Mouse (Mus musculus): Measurements from ENCODE around the gene Trim15.
"Not testable (repeated sequence)": the region's sequence is repeated elsewhere in the genome, so short reads cannot be mapped to it uniquely, and the experiment has no call there.

Gene Trim15

DNA sequence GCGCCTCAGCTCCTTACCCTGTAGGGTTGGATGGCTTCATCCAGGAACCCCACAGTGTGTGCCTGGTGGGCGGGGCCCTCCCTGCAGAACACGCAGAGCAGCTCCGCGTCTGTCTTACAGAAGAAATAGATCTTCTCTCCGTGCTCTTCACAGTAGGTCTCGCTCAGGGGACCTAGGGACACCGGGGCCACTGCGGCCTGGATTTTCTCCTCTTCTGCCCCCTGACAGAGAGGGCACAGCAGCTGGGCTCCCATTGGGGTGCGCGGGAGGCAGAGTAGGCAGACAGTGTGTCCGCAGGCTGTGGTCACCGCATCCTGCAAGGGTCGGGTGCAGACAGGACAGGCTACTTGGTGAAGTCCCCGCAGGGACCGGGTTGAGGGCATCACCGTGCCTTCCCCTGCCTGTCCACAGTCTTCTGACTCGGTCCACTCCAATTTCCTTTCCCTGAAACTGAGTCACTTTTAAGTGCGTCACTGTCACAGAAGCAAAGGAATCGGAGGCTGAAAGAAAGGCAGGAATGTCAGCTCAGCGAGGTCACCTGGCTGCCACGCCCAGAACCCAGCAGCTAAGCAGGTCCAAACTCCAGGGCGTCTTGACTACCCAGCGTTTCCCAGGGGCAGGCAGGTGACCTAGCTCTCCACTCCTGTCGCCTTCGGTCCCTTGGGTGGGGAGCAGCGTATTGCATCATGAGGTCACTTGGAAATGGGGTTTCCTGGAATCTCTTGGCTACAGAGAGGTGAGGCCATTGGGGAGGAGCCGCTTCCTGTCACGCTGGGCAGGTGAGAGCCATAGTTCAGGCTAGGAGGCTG, at the start of gene Trim15:
Trim15 (minus strand) TSS at position 492 of the 809 bp plus-strand sequence.
- ATAC-seq (ENCODE audit: insufficient number of reproducible peaks, low FRiP score, low TSS enrichment) = no peak

DNA sequence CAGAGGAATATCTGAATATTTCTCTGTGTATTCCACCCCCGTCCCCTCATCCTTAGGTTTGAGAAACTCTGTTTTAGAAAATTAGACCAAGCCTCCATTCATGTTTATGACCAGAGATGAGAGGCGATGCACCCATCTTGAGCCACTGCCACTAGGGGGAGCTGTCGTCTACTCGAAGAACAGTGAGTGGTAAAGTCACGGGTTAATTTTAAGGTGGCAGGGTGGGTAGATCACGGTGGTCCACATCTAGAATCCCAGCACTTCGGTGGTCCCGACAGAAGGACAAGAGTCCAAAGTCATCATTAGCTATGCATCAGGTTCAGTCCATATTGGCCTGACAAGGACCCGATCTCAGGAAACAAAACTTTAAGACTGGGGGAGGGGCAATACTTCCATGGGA, 48.1 kb upstream of the Trim15 start:
- no peak for ATAC-seq (ENCODE audit: insufficient number of reproducible peaks, low FRiP score, low TSS enrichment)

GRCm38 (mm10) chr17:36914108-36914507, 47.1 kb upstream of the Trim15 start:
- ATAC-seq (ENCODE audit: insufficient number of reproducible peaks, low FRiP score, low TSS enrichment) = peak; percentile 49; the same call in 1 of the 2 replicates

DNA sequence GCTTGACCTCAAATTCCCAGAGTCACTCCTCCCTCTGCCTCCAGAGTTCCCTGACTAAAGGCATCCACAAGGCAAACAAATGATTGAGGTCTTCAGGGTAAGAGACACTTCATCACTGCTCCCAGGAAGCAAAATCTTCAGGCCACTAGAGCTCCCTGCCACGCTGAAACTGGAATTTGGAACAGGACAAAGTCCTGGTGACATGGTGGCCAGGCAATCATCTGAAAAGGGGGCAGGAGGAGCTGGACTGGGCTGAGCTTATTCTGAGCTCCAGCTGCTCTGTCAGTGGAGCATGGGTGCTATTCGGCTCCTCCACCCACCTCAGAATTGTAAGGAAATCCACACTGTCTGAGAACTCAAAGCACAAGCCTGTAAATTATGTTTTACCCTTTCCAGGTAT, 45.0 kb upstream of the Trim15 start:
- no peak for ATAC-seq (ENCODE audit: insufficient number of reproducible peaks, low FRiP score, low TSS enrichment)

- ATAC-seq (ENCODE audit: insufficient number of reproducible peaks, low FRiP score, low TSS enrichment) = no peak
Observed at GRCm38 (mm10) chr17:36909802-36910201, 42.8 kb upstream of the Trim15 start.

GRCm38 (mm10) chr17:36908235-36908634, 41.2 kb upstream of the Trim15 start:
- ATAC-seq (ENCODE audit: insufficient number of reproducible peaks, low FRiP score, low TSS enrichment) = no peak

GRCm38 (mm10) chr17:36903651-36904050, 36.6 kb upstream of the Trim15 start:
- ATAC-seq (ENCODE audit: insufficient number of reproducible peaks, low FRiP score, low TSS enrichment) = no peak

DNA sequence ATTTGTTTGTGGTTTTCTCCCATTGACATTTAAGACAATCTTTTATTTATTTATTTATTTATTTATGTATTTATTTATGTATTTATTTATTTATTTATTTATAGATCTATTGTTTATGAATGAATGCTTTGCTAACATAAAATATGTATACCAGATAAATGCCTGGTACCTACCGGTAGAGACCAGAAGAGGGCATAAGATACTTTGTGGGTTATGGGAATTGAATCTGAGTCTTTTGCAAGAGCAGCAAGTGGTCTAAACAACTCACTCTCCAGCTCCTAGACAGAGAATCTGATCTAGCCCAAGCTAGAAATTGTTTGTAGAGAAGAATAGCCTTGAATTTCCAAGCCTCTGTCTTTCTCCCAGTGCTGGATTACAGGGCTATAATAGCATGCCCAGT, 33.7 kb upstream of the Trim15 start:
- no peak for ATAC-seq (ENCODE audit: insufficient number of reproducible peaks, low FRiP score, low TSS enrichment)

DNA sequence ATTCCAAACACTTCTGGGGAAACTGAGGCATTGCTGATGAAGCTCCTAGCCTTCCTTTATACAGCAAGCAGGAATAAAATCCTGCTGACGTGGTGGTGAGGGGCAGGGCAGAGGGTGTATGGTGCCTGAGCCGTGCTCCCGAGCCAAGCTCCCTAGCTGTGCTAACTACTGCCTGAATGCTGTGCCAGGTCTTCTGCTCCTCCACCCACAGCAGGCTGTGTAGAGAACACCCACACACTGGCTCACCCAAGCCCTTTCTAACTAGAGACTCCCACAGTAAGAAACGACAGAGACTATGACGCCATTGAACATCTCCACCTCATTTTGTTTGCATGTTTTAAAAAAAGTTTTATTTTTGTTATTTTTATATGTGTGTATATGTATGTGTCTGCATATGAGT, 33.0 kb upstream of the Trim15 start:
- no peak for ATAC-seq (ENCODE audit: insufficient number of reproducible peaks, low FRiP score, low TSS enrichment)

GRCm38 (mm10) chr17:36899376-36899775, 32.4 kb upstream of the Trim15 start:
- no peak for ATAC-seq (ENCODE audit: insufficient number of reproducible peaks, low FRiP score, low TSS enrichment)

DNA sequence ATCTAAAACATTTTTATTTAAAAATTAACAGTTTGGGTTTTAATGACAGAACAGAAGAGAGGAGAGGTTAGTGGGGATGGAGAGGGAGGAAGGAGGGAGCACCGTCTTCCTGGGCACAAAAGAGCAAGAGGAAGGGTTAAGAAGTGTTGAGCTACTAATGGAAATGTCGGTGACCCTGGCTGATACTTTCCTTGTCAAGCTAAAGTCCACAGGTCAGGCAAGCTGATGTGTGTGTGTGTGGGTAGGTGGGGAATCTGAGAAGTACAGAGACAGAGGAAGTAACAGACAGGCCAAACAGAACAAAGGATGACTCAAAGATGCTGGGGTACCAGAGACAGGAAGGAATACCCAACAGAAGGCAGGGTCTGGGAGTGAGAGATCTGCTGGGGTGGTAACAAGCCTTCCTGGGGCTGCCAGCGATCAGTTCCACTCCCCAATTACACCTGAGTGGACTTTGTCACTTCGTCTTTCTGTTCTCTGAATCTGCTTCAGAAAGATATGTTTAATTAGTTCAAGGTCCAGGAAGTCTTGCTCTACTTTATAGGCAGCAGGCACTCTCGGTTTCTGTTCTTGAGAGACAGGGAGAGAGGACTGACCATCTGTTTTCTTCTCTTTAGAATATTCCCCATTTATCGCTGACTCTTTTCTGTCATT, 30.7 kb upstream of the Trim15 start, which contains the start of gene Trim31:
Trim31 (plus strand) TSS at position 567 of the 654 bp plus-strand sequence.
- no peak for ATAC-seq (ENCODE audit: insufficient number of reproducible peaks, low FRiP score, low TSS enrichment)

DNA sequence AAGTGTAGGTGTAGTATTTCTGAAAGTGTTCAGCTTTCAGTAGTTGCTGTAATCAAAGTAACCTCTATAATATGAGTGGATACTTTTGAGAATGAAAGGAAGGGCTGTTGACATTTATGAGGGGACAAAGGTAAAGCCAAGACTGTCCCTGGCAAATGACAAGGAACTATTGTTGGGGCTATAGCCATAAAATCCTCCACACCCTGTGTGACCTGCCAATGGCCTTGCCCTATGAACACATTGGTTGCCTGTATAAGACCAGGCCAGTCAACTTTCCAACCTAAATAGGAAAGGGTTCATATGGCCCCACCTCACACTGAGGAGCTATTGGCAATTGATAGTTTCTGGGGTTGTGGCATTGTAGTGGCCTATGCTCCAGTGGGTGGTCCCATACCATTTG, 30.1 kb upstream of the Trim15 start:
- ATAC-seq (ENCODE audit: insufficient number of reproducible peaks, low FRiP score, low TSS enrichment) = no peak

- no peak for ATAC-seq (ENCODE audit: insufficient number of reproducible peaks, low FRiP score, low TSS enrichment)
Observed at GRCm38 (mm10) chr17:36896583-36896982, 29.6 kb upstream of the Trim15 start.

DNA sequence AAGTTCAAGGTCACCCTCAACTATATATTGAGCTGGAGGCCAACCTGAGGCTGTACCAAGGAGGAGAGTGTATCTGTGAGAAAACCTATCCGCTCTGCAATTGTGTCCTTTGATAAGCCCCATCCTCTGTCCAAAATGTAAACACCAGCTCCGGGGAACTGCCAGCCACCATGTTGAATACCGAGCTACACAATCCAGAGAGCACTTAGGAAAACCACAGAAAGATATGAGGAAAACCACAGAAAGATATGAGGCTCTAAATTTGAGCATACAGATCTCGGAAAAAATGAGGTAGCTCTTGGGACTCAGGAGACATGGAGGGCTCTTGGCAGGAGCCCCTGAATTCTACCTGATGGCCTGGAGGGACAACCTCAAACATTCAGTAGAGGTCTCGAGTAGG, 26.4 kb upstream of the Trim15 start:
- ATAC-seq (ENCODE audit: insufficient number of reproducible peaks, low FRiP score, low TSS enrichment) = no peak

DNA sequence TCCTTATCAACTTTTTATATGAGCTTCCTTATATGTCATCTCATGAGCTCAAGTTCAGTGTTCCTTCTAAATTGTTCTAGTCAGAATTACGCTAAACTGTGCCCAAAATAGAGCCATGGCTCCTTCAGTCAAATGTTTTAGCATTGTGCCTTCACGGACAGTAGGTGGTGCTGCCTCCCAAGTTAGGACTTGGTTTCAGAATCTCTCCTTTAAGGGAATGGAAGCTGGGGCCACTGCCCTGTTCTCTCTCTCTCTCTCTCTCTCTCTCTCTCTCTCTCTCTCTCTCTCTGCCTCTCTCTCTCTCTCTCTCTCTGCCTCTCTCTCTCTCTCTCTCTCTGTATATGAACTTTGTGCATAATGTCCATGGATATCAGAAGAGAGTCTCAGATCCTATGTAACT, 25.4 kb upstream of the Trim15 start:
- no peak for ATAC-seq (ENCODE audit: insufficient number of reproducible peaks, low FRiP score, low TSS enrichment)

DNA sequence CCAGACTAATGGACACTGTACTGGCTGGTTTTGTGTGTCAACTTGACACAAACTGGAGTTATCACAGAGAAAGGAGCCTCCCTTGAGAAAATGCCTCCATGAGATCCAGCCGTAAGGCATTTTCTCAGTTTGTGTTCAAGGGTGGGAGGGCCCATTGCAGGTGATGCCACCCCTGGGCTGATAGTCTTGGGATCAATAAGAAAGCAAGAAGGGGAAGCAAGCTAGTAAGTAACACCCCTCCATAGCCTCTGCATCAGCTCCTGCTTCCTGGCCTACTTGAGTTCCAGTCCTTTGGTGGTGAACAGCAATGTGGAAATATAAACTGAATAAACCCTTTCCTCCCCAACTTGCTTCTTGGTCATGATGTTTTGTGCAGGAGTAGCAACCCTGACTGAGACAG, 24.5 kb upstream of the Trim15 start:
- not testable (repeated sequence) for ATAC-seq (ENCODE audit: insufficient number of reproducible peaks, low FRiP score, low TSS enrichment)

DNA sequence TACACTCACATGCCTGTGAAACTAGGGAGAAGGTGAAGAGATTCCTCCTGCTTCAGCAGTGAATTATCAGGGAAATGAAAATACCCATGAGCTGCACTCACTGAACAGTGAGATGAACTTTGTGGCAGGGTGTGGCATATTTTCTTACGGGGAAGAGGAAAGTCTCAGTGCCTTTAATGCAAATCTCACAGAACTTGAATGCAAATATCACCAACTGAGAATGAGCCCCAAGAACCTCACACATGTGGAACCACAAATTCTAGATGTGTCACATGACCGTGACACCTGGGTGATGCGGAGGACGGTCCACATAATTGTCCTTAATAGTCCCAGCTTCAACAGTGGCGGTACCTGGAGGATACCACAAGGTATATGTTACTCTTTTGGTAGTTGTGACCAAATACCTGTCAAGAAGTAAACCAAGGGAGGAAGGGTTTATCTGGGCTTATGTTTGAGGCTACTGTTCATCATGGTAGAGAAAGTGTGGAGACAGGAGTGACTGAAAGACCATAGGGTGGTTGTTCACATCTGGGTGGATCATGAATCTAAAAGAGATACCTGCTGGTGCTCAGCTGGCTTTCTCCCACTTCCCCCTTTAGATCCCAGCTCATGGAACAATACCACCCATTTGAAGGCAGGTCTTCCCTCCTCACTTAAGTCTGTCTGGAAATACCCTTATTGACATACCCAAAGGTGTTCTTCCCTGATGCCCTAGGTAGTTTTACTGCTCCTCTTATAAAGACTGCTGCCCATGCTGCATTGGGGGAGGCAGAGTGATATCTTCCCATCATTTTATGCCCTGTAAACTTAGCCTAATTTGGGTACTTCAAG, 23.3 kb upstream of the Trim15 start, which contains the start of gene Trim40:
Trim40 (minus strand) TSS at position 51 of the 831 bp plus-strand sequence.
- ATAC-seq (ENCODE audit: insufficient number of reproducible peaks, low FRiP score, low TSS enrichment) = no peak

DNA sequence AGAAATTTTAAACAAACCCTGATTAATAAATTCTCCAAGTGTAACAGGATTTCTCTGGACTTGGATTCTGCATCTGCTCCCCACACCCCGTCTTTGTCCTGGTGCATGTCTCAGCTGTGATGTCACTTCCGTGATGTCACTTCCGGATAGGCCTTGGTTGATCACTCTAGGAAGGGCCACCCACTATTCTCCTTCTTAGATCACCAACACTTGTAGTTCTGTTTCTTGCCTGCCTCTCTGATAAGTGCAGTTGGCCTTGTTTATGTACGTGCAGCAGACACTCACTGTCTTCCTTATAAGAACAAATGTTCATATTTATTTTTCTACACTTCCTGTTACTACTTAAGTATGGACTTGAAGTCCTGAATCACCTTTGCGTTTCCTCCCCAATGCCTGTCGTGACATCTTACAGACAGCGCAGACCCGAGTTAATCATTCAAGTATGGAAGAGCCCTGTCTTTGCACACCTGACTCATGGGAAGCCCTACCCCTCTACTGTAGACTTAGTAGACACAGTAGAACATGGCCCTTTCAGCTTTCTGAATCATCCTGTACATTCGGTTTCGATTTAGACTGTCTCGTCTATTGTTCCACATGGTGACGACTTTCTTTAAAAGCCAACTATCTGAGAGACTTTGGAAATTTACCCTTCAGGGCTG, 18.3 kb upstream of the Trim15 start:
- ATAC-seq (ENCODE audit: insufficient number of reproducible peaks, low FRiP score, low TSS enrichment) = no peak

GRCm38 (mm10) chr17:36883350-36883749, 16.3 kb upstream of the Trim15 start:
- no peak for ATAC-seq (ENCODE audit: insufficient number of reproducible peaks, low FRiP score, low TSS enrichment)

DNA sequence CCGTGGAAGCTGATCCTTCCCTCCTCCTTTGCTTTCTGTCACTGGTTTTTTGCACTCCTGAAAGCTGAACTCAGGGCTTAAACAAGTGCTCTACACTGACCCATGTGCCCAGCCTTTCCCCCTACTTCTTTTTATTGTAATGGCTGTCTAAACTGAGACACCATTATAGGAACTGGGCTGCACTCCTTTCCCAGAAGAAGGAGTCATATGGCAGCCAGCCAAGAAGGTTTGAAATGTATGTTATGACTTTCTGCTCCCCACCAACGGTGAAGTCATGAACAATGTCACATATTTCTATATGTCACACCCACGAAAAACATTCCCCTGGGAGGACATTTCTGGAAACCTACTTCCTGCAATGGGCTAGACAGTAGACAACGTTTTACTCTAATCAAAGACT, 7.6 kb upstream of the Trim15 start:
- no peak for ATAC-seq (ENCODE audit: insufficient number of reproducible peaks, low FRiP score, low TSS enrichment)
